Mouse (Mus musculus) forebrain, postnatal 0 days (tissue): Measurements from ENCODE around the gene Stat6. TPM values are rescaled to one million over a fixed set of nuclear protein-coding genes. Genes with fewer than 3 reads are reported as not detected.

Experiments used
- ATAC-seq: fragments of 200-750 bp; cut with Nextera tagmentation; 2 replicates; pipeline ENCODE4 v1.8.0; 2017; ENCODE audit warnings: mild to moderate bottlenecking, moderate library complexity
- DNase-seq: peaks from one replicate; pipeline ENCODE4 v3.0.0-alpha.2; 2015
- H3K27ac ChIP-seq: fragments of 300-500 bp; sonication (generic); 2 replicates; pipeline ENCODE4 v1.5.1; 2014; ENCODE audit warnings: low read depth, mild to moderate bottlenecking, antibody characterized with exemption, low read length, moderate library complexity, mixed read lengths
- H3K27me3 ChIP-seq: fragments of 300-500 bp; sonication (generic); 2 replicates; pipeline ENCODE4 v1.6.1; 2014; ENCODE audit warnings: mild to moderate bottlenecking, low read length, mixed read lengths; ENCODE audit not compliant: insufficient read depth
- H3K36me3 ChIP-seq: fragments of 300-500 bp; sonication (generic); 2 replicates; pipeline ENCODE4 v1.6.1; 2014; ENCODE audit warnings: mild to moderate bottlenecking, moderate library complexity; ENCODE audit not compliant: insufficient read depth
- H3K4me1 ChIP-seq: fragments of 300-500 bp; sonication (generic); 2 replicates; pipeline ENCODE4 v1.6.1; 2014; ENCODE audit warnings: antibody characterized with exemption; ENCODE audit not compliant: insufficient read depth
- H3K4me2 ChIP-seq: fragments of 300-500 bp; sonication (generic); 2 replicates; pipeline ENCODE4 v1.6.1; 2014; ENCODE audit warnings: low read depth, mild to moderate bottlenecking, moderate library complexity
- H3K4me3 ChIP-seq: fragments of 300-500 bp; sonication (generic); 2 replicates; pipeline ENCODE4 v1.5.1; 2014; ENCODE audit warnings: low read depth, low read length, mixed read lengths
- H3K9ac ChIP-seq: fragments of 300-500 bp; sonication (generic); 2 replicates; pipeline ENCODE4 v1.6.1; 2014; ENCODE audit warnings: mild to moderate bottlenecking
- H3K9me3 ChIP-seq: fragments of 300-500 bp; sonication (generic); 2 replicates; pipeline ENCODE4 v1.6.1; 2016; ENCODE audit warnings: low read length
- CTCF ChIP-seq: sonication (generic); IDR thresholded peaks from 2 replicates; pipeline ENCODE4 v1.5.1; 2016; ENCODE audit warnings: antibody characterized with exemption, control low read depth, low read depth
- WGBS: fragments of 180-500 bp; shearing (Covaris S2); extraction: QIAGEN DNeasy Blood & Tissue Kit; methylation state at CpG from one replicate; pipeline ENCODE4 v1.1.7; 2014; 5-methylcytosine and 5-hydroxymethylcytosine counted together
- polyA plus RNA-seq: library from polyadenylated mRNA; unstranded; fragments of >200 nt; fragmentation: Nextera tagmentation; extraction: Ambion mirVana; gene quantifications from 2 replicates; pipeline ENCODE4 v1.2.1, GENCODE M21; 2015
- total RNA-seq: library from RNA; depleted of rRNA; stranded (reverse); fragments of >200 nt; gene quantifications from 2 replicates; pipeline ENCODE4 v1.2.3, GENCODE M21; 2014

The Stat6 gene
- total and polyA plus RNA-seq, 2 experiments from 2014 or later: 4.3 to 5.4 TPM

- no peak overlapping the region for H3K27ac ChIP-seq
Measured at GRCm38 (mm10) chr10:127661915-127662663, 19.3 kb downstream of the Stat6 start.

DNA sequence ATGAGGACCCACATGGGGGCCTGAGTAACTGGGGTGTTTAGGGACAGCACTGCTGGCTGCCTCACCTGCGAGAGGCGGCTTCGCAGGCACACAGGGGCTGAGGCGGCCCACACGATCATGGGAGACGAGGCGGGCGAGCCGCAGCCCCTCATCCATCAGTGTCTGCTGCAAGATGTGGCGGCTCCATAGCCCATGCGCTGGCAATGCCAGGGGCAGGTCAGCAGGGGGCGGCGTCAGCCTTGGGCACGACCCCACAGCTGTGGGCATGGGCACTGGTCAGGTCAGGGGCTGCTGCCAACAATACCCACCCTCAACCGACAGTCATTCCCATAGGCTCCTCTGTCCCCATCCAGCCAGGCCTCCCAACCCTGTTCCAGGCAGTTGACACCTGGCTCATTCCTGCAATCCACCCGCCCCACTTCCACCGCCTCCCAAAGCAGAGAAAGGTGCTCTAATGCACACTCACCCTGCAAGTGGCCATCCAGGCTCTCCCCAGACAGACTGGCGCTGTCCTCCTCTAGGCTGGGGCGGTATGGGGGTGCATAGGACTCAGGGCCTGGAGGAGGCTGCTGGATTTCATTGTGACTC is 20.0 kb downstream of the Stat6 start:
- 29% methylated on average over 19 of the region's 19 CpGs for WGBS
- Histone ChIP-seq H3K4me2 (peak overlapping the region; percentile 41; the same call in 1 of the 2 replicates), H3K4me3 (no peak overlapping the region), H3K9me3 (no peaks in the 10 kb centered on the region), H3K9ac (peak overlapping the region; percentile 35; the same call in 1 of the 2 replicates), H3K4me1 (peaks cover 10% of the 10 kb centered on the region), H3K27ac (no peak overlapping the region), H3K27me3 (peaks cover 25% of the 10 kb centered on the region), H3K36me3 (0 out of 2 replicates have a peak, but pooled peaks cover 4% of the 10 kb centered on the region)
- TF ChIP-seq CTCF: peak; percentile 39
- no peak for ATAC-seq
- no peak for DNase-seq

More at GRCm38 (mm10) chr10:127661915-127662663, 19.3 kb downstream of the Stat6 start:
- peak; percentile 45; the same call in 1 of the 2 replicates for ATAC-seq
- Histone ChIP-seq H3K4me3 (no peak overlapping the region), H3K4me1 (peaks cover 3% of the 10 kb centered on the region; the same call in 1 of the 2 replicates), H3K36me3 (0 out of 2 replicates have a peak, but pooled peaks cover 4% of the 10 kb centered on the region), H3K27me3 (peaks cover 25% of the 10 kb centered on the region), H3K4me2 (peak overlapping the region; percentile 41), H3K9ac (peak overlapping the region; percentile 35; the same call in 1 of the 2 replicates), H3K9me3 (no peaks in the 10 kb centered on the region)
- WGBS: 16% methylated on average over 16 of the region's 16 CpGs
- DNase-seq: peak; percentile 53
- no peak for TF ChIP-seq CTCF

GRCm38 (mm10) chr10:127663590-127663989 is 20.8 kb downstream of the Stat6 start:
- 0 out of 2 replicates have a peak, but pooled peaks cover 4% of the 10 kb centered on the region for H3K36me3 ChIP-seq
- H3K27me3 ChIP-seq: peaks cover 25% of the 10 kb centered on the region
- peaks cover 18% of the 10 kb centered on the region for H3K4me1 ChIP-seq
- H3K27ac ChIP-seq: no peak overlapping the region
- no peak for ATAC-seq
- 39% methylated on average over 5 of the region's 5 CpGs for WGBS
- TF ChIP-seq CTCF: no peak
- no peak overlapping the region for H3K4me2 ChIP-seq
- no peak overlapping the region for H3K4me3 ChIP-seq
- no peak for DNase-seq
- no peaks in the 10 kb centered on the region for H3K9me3 ChIP-seq
- H3K9ac ChIP-seq: no peak overlapping the region

DNA sequence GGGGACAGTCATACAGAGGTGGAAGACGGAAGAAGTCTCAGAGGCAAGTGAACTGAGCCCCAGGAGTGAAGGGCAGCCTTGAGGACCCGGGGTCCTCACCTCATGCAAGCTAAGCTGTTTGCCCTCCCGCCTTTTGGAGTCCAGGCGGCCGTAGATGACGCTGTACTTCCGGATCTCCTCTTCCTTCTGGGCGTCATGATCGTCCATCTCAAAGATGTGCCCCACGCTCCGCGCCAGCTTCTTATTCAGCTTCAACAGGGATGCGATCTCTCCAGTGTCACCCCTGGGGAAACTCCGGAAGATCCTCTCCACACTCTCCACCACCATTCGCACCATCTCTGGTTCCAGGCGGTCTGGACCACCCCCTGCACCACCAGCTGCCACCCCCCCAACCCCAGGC is 21.4 kb downstream of the Stat6 start:
- Histone ChIP-seq H3K9ac (no peak overlapping the region), H3K27me3 (peaks cover 25% of the 10 kb centered on the region), H3K27ac (no peak overlapping the region), H3K9me3 (no peaks in the 10 kb centered on the region), H3K4me2 (no peak overlapping the region), H3K4me3 (no peak overlapping the region), H3K36me3 (0 out of 2 replicates have a peak, but pooled peaks cover 4% of the 10 kb centered on the region), H3K4me1 (peaks cover 20% of the 10 kb centered on the region)
- 35% methylated on average over 16 of the region's 16 CpGs for WGBS
- ATAC-seq: no peak
- TF ChIP-seq CTCF: no peak
- no peak for DNase-seq

GRCm38 (mm10) chr10:127664891-127665290 is 22.1 kb downstream of the Stat6 start:
- H3K4me3 ChIP-seq: no peak overlapping the region
- no peak overlapping the region for H3K9ac ChIP-seq
- TF ChIP-seq CTCF: no peak
- ATAC-seq: no peak
- peaks cover 25% of the 10 kb centered on the region for H3K27me3 ChIP-seq
- DNase-seq: no peak
- no peak overlapping the region for H3K27ac ChIP-seq
- H3K4me1 ChIP-seq: peaks cover 20% of the 10 kb centered on the region
- H3K9me3 ChIP-seq: no peaks in the 10 kb centered on the region
- 0 out of 2 replicates have a peak, but pooled peaks cover 4% of the 10 kb centered on the region for H3K36me3 ChIP-seq
- WGBS: 29% methylated on average over 13 of the region's 13 CpGs
- peak overlapping the region; percentile 88; the same call in 1 of the 2 replicates for H3K4me2 ChIP-seq

- Histone ChIP-seq H3K36me3 (0 out of 2 replicates have a peak, but pooled peaks cover 4% of the 10 kb centered on the region), H3K4me1 (peaks cover 20% of the 10 kb centered on the region), H3K27ac (peak overlapping the region; percentile 84; the same call in 1 of the 2 replicates), H3K4me3 (peak overlapping the region; percentile 66), H3K9ac (peak overlapping the region; percentile 62), H3K4me2 (peak overlapping the region; percentile 88), H3K27me3 (peaks cover 25% of the 10 kb centered on the region), H3K9me3 (no peaks in the 10 kb centered on the region)
- peak; percentile 29 for DNase-seq
- TF ChIP-seq CTCF: no peak
- ATAC-seq: no peak
- WGBS: 8% methylated on average over 14 of the region's 14 CpGs
Measured at GRCm38 (mm10) chr10:127665366-127666181, 22.8 kb downstream of the Stat6 start.
